Mouse (Mus musculus): Measurements from ENCODE around the gene Arhgap33. TPM values are rescaled to one million over a fixed set of nuclear protein-coding genes. Genes with fewer than 3 reads are reported as not detected.

Arhgap33 gene
- polyA plus RNA-seq, 1 experiment, result 12.9 TPM

DNA sequence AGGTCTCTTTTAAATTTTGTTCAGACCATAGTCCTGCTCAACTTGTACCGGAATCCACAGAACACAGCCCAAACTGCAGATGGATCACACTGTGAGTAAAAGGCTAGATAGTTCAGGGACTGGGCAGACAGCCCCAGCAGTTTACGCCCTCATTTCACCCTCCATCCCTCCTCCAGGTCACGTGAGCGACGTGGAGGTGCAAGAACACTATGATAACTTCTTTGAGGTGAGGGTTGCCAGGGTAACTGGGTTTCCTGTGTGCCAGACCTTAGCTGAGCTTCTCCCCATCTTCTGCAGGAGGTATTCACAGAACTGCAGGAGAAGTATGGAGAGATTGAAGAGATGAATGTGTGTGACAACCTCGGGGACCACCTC, 29.0 kb upstream of the Arhgap33 start:
- Histone ChIP-seq H3K4me1 (peaks cover 59% of the 10 kb centered on the region), H3K4me3 (replicated peaks) (peak overlapping the region; percentile 99), H3K9me3 (no peaks in the 10 kb centered on the region), H3K36me3 (replicated peaks; ENCODE audit: low read length) (peaks cover 62% of the 10 kb centered on the region), H3K27me3 (replicated peaks) (no peaks in the 10 kb centered on the region)
- TF ChIP-seq FLI1 (IDR thresholded peaks at IDR 0.05; ENCODE audit: low read length), result no peak
- TF ChIP-seq GATA1 (IDR thresholded peaks at IDR 0.05; ENCODE audit: borderline replicate concordance, low read length), result no peak

DNA sequence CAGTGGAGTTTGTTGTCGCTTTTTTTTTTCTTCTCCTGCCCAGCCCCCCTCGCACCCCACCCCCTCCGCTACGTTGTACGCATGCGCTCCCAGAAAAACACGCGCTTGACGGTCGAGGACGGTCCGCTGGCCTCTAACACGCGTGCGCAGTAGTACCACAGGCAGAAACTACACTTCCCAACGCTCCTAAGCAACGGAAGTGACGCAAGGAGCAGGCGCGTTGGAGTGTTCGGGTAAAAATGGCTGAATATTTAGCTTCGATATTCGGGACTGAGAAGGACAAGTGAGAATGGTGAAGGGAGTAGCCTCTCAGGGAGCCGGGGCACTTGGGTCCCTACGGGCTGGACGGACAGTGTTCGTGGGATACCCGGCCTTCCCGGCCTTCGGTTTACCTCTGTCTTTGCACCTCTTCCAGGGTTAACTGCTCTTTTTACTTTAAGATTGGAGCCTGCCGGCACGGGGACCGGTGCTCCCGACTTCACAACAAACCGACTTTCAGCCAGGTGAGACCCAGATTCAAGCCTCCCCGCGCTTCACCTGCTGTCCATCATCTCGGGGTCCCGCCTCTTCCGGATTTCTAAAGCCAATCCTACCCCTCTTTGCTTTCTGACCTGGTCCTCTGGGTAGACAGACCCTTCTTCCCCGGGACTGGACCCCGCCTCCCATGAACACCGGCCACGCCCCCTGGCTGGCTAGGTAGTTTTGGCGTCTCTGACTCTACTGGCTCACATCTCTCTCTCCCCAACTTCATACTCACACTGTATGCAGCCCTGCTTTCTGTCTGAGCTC, 28.5 kb upstream of the Arhgap33 start, which contains the start of the genes U2af1l4, Gm49396 and Psenen:
Gene U2af1l4 (plus strand): TSS at position 185 of the 789 bp plus-strand sequence.
Gene Gm49396 (plus strand): TSS at position 228 of the 789 bp plus-strand sequence.
Gene Psenen (minus strand): TSS at position 511 of the 789 bp plus-strand sequence.
- Histone ChIP-seq H3K9me3 (no peaks in the 10 kb centered on the region), H3K36me3 (replicated peaks; ENCODE audit: low read length) (peaks cover 56% of the 10 kb centered on the region), H3K4me3 (replicated peaks) (peak within 1 kb of the TSS; percentile 99), H3K27me3 (replicated peaks) (no peaks in the 10 kb centered on the region), H3K4me1 (peaks cover 64% of the 10 kb centered on the region)
- no peak for TF ChIP-seq GATA1 (IDR thresholded peaks at IDR 0.05; ENCODE audit: borderline replicate concordance, low read length)
- TF ChIP-seq FLI1 (IDR thresholded peaks at IDR 0.05; ENCODE audit: low read length), result no peak

GRCm38 (mm10) chr7:30562526-30563116, 27.8 kb upstream of the Arhgap33 start:
- TF ChIP-seq FLI1 (IDR thresholded peaks at IDR 0.05; ENCODE audit: low read length), result no peak
- TF ChIP-seq GATA1 (IDR thresholded peaks at IDR 0.05; ENCODE audit: borderline replicate concordance, low read length), result no peak
- Histone ChIP-seq H3K36me3 (replicated peaks; ENCODE audit: low read length) (peaks cover 56% of the 10 kb centered on the region), H3K4me1 (peaks cover 70% of the 10 kb centered on the region)

DNA sequence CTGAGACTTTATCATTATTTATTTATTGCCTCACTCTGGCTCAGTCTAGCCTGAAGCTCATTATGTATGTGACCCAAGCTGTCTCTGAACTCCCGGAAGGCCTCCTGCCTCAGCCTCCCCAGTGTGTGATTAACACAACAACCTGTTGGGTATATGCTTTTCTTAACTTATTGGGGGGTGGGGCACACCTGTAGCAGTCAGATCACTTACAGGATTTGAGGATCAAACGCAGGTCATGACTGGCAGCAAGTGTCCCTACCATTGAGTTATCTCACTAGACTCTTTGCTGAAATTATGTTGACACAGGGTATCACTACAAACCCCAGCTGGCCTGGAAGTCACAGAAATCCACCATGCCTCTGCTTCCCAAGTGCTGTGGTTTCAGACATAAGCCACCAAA, 25.4 kb upstream of the Arhgap33 start:
- Histone ChIP-seq H3K36me3 (replicated peaks; ENCODE audit: low read length) (peaks cover 56% of the 10 kb centered on the region), H3K9me3 (no peaks in the 10 kb centered on the region), H3K27me3 (replicated peaks) (no peaks in the 10 kb centered on the region), H3K4me1 (peaks cover 74% of the 10 kb centered on the region), H3K4me3 (replicated peaks) (peak overlapping the region; percentile 96)
- TF ChIP-seq GATA1 (IDR thresholded peaks at IDR 0.05; ENCODE audit: borderline replicate concordance, low read length), result no peak
- TF ChIP-seq FLI1 (IDR thresholded peaks at IDR 0.05; ENCODE audit: low read length), result no peak

More at GRCm38 (mm10) chr7:30562526-30563116, 27.8 kb upstream of the Arhgap33 start:
- Histone ChIP-seq H3K9me3 (no peaks in the 10 kb centered on the region), H3K27me3 (replicated peaks) (no peaks in the 10 kb centered on the region), H3K4me3 (replicated peaks) (peak overlapping the region; percentile 99)

DNA sequence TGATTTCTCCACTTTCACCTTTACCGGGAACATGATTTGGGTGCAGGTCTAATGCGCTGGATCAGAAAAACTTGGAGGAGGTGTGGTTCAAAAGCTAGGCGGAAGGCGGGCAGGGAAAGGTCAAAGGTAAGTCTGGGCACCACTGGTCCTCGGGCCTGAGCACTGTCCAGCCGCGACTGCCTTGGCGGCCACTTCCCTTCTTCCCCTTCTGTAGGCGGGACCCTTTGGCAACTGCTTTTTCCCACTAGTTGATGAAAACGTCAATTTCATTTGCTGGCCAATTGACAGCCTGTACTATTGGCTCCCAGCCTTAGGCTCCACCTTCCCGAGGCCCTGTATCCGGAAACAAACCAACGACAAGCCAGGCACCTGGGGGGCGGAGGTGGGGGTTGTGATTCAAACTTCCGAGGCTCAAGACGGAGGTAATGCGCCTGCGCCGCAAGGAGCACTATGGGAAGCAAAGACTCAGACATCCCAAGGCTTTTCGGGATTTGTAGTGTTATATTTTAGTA, 24.6 kb upstream of the Arhgap33 start, which contains the start of gene Lin37:
Gene Lin37 (minus strand): TSS at position 396 of the 512 bp plus-strand sequence.
- Histone ChIP-seq H3K36me3 (replicated peaks; ENCODE audit: low read length) (peaks cover 56% of the 10 kb centered on the region), H3K9me3 (no peaks in the 10 kb centered on the region), H3K27me3 (replicated peaks) (no peaks in the 10 kb centered on the region), H3K4me3 (replicated peaks) (peak within 1 kb of the TSS; percentile 96), H3K4me1 (peaks cover 66% of the 10 kb centered on the region)
- TF ChIP-seq GATA1 (IDR thresholded peaks at IDR 0.05; ENCODE audit: borderline replicate concordance, low read length) (no peak), FLI1 (IDR thresholded peaks at IDR 0.05; ENCODE audit: low read length) (no peak)

GRCm38 (mm10) chr7:30558656-30559442, 24.0 kb upstream of the Arhgap33 start:
- Histone ChIP-seq H3K4me1 (peaks cover 66% of the 10 kb centered on the region), H3K27me3 (replicated peaks) (no peaks in the 10 kb centered on the region), H3K9me3 (no peaks in the 10 kb centered on the region), H3K4me3 (replicated peaks) (peak overlapping the region; percentile 96), H3K36me3 (replicated peaks; ENCODE audit: low read length) (peaks cover 56% of the 10 kb centered on the region)
- TF ChIP-seq GATA1 (IDR thresholded peaks at IDR 0.05; ENCODE audit: borderline replicate concordance, low read length), result no peak
- no peak for TF ChIP-seq FLI1 (IDR thresholded peaks at IDR 0.05; ENCODE audit: low read length)

DNA sequence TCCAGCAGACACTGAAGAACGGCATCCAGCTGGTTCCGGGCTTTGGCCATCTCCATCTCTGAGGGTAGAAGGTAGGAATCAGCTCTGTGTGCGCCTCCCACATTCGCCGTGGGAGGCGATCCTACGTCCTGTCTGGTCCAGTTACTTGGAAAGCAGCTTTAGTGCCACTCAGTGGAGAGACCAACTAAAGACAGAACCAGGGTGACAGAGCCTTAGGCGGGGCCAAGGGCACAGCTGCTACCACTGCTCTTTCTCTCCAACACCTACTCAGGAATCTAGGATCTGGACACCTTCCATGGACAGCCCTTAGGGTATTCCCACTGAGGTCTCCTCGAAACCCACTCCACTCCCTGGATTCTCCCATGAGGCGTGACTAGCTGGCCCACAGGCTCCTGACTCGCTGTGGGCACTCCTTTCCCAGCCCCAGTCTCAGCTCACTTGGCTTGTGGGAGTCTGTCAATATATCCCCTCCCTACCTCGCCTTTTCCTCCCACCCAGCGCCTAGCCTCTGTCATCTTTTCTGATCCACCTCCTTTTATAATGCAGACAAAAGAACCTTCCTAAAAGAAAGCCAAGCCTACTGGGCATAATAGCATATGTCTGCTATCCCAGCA, 23.1 kb upstream of the Arhgap33 start:
- H3K4me3 ChIP-seq (replicated peaks), result peak overlapping the region; percentile 96

DNA sequence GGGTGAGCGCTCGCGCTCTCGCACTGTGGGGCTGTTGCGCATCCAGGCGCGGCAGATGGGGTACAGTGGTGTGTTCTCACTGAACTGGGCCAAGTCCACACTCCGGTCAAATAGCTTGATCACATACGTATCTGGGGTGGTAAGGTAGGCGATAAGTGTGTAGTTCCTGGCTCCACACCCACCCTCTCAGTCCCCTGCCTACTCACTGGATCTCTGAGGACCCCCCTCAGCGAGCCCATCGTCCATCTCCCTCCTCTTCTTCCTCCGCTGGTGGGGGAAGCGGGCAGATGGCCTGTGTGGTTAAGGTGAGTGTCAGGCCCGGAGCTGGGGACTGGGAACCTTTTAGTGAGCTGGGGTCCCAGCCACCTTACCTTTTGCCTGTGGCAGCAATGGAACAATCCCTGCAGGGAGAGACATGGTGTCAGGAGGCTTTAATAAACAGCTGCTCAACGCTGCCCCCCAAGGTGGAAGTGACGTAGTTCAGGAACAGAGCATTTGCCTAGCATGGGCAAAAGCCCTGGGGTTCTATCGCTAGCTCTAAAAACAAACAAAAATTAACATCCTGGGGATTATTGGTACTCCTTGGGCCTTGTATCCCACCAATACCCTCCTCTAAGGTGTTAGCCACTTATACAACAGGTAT, 22.2 kb upstream of the Arhgap33 start:
- H3K27me3 ChIP-seq (replicated peaks), result no peaks in the 10 kb centered on the region
- no peaks in the 10 kb centered on the region for H3K9me3 ChIP-seq
- H3K4me3 ChIP-seq (replicated peaks), result no peak overlapping the region
- peaks cover 75% of the 10 kb centered on the region for H3K4me1 ChIP-seq
- H3K36me3 ChIP-seq (replicated peaks; ENCODE audit: low read length), result peaks cover 59% of the 10 kb centered on the region
- no peak for TF ChIP-seq FLI1 (IDR thresholded peaks at IDR 0.05; ENCODE audit: low read length)
- no peak for TF ChIP-seq GATA1 (IDR thresholded peaks at IDR 0.05; ENCODE audit: borderline replicate concordance, low read length)

More for the DNA sequence above, 23.1 kb upstream of the Arhgap33 start:
- Histone ChIP-seq H3K27me3 (replicated peaks) (no peaks in the 10 kb centered on the region), H3K36me3 (replicated peaks; ENCODE audit: low read length) (peaks cover 59% of the 10 kb centered on the region), H3K9me3 (no peaks in the 10 kb centered on the region), H3K4me1 (peaks cover 70% of the 10 kb centered on the region)
- no peak for TF ChIP-seq GATA1 (IDR thresholded peaks at IDR 0.05; ENCODE audit: borderline replicate concordance, low read length)
- no peak for TF ChIP-seq FLI1 (IDR thresholded peaks at IDR 0.05; ENCODE audit: low read length)

Data from megakaryocyte, embryonic 14.5 days (primary cell).